Mouse (Mus musculus) retina, embryonic 14.5 days (tissue): Measurements from ENCODE around the gene Zscan12.

Experiments used
- DNase-seq: peaks from one replicate; pipeline ENCODE4 v3.0.0-alpha.2; 2015; ENCODE audit warnings: low spot score

Zscan12 gene

GRCm38 (mm10) chr13:21402287-21402846, 39.7 kb downstream of the Zscan12 start, which contains the start of gene Zkscan3:
Gene Zkscan3, minus strand, starts transcription at chr13:21402755.
- DNase-seq: peak; percentile 93

- no peak for DNase-seq
These were observed 40.2 kb downstream of the Zscan12 start for GRCm38 (mm10) chr13:21402848-21403247.

- DNase-seq: no peak
These were observed 44.7 kb downstream of the Zscan12 start for GRCm38 (mm10) chr13:21407341-21407740.

GRCm38 (mm10) chr13:21407969-21408804, 45.6 kb downstream of the Zscan12 start:
- DNase-seq: peak; percentile 78

- DNase-seq: no peak
These were observed 46.3 kb downstream of the Zscan12 start for GRCm38 (mm10) chr13:21408805-21409459.

GRCm38 (mm10) chr13:21414231-21415212, 51.9 kb downstream of the Zscan12 start:
- no peak for DNase-seq

- no peak for DNase-seq
These were observed 52.6 kb downstream of the Zscan12 start for GRCm38 (mm10) chr13:21415266-21415665.

- no peak for DNase-seq
These were observed 53.1 kb downstream of the Zscan12 start for GRCm38 (mm10) chr13:21415750-21416149.

GRCm38 (mm10) chr13:21417298-21418010, 54.8 kb downstream of the Zscan12 start:
- no peak for DNase-seq

- DNase-seq: no peak
These were observed 56.2 kb downstream of the Zscan12 start for GRCm38 (mm10) chr13:21418865-21419264.
